Mouse (Mus musculus) liver, adult 2 months (tissue): ENCODE measurements around the gene Actr3.

Source experiments
- CTCF ChIP-seq: fragments of 200-500 bp; IDR thresholded peaks from 2 replicates; pipeline ENCODE4 v1.5.1; 2011; ENCODE audit warnings: low read depth, low read length, control low read depth
- POLR2A ChIP-seq: fragments of 200-500 bp; IDR thresholded peaks from 2 replicates; pipeline ENCODE4 v1.6.1; 2011; ENCODE audit warnings: low read length, control low read depth; ENCODE audit not compliant: insufficient read depth; ENCODE audit errors: extremely low read depth

GRCm38 (mm10) chr1:125462917-125463316 lies 27.4 kb upstream of the Actr3 start:
- no peak for TF ChIP-seq POLR2A
- no peak for TF ChIP-seq CTCF
